Mouse (Mus musculus) Muller cell, postnatal 12 days (primary cell): ENCODE measurements around the gene Coq4.

Experiments
- DNase-seq: peaks from one replicate; pipeline ENCODE4 v3.0.0-alpha.2; 2015; ENCODE audit errors: inconsistent ontology term

Coq4 gene

DNA sequence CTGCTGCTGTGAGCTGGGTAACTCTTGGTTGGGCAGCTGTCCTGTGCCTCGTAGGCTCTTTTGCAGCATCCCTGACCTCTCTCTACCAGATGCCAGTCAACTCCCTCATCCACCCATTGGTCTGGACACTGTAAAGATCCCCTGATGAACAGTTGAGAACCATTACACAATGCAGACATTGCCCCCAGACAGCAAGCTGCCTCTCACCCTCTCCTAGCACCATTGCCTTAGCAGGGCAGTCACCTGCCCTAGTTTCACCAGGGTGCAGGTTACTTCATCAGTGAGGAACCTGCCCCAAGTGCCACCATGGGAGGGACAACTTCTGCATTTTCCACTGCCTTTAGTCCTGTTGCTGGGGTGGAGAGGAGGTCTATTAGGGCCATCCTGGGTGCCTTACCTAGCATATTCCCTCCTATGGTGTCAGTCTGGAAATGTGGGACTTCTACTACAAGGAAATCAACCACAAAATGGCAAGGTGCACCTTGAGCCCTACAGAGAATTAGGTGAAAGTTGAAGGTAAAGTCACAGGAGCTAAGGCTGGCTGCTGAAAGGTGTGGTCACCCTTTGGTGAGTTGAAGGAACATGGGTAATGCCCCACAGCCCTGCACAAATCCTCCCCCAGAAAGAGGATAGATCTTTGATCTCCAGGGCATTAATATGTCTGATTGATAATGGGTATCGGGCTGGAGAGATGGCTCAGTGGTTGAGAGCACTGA lies 5.6 kb downstream of the Coq4 start:
- no peak for DNase-seq

DNA sequence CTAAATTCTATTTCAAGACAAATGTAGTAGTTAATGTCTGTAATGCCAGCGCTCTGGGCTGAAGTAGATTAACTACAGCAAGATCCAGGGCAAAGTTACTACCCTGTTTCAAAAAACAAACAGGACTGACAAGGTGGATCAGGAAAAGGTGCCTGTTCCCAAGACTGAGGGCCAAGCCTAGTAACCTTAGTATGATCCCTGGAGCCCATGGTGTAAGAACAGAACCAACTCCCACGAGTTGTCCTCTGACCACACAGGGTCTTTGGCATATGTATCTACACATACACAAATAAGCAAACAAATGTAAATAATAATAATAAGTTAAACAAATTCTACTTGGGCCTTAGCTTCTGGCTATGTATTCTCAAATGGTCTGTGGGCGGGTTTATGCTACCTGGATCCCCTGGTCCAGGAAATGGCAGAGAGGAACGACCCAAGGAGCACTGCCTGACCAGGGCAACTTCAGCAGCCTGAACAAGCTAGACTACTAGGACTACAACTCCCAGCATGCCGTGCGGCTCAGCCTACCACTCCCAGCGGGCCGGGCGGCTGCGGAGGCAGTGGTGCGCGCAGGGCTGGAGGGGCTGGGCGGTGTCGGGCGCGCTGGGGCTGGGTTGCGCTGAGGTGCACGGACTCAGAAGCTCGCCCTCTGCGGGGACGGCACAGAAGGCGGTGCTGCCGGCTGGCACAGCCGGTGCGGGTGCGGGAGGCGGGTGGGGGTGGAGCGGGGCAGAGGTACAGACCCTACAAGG lies 15.0 kb downstream of the Coq4 start, which contains the start of gene Slc27a4:
TSS of gene Slc27a4 (plus strand) at position 560 of the 752 bp plus-strand sequence.
- DNase-seq: peak; percentile 93

DNA sequence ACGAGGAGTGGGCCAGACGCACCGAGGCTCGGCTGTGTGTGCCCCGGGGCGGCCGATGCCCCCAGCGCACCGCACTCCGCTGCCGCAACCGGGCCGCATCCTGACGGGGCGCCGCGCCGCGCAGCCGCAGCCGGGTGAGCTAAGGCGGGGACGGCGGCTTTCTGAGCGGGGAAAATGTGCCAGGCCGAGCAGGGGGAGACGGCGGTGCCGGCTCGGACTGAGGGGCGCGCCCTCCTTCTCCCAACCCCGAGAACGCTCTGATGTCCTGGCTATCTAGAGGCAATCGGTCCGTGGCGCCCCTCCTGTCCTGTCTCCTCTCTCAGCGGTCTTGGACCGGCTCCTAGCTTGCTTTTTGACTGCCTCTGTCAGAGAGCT lies 15.5 kb downstream of the Coq4 start:
- DNase-seq: no peak

DNA sequence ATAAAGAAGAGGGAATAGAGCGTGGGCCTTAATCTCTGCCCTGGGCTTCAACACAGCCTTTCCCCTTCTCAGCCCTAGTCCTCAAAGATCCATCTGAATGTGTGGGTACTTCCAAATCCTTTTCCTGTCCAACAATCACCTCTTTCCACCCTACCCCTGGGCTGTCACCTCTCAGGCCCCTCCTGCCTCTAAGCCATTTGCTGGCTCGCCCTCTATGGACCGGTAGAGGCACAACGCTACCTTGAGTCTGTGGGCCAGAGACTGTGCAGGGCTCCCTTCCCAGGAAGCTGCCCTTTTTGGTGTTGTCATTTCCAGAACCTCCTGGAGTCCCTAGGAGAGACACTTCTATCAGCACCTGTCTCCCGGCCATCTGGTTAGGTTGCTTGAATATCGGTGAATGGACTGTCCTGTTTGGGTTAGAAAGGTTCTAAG lies 16.1 kb downstream of the Coq4 start:
- peak; percentile 23 for DNase-seq

DNA sequence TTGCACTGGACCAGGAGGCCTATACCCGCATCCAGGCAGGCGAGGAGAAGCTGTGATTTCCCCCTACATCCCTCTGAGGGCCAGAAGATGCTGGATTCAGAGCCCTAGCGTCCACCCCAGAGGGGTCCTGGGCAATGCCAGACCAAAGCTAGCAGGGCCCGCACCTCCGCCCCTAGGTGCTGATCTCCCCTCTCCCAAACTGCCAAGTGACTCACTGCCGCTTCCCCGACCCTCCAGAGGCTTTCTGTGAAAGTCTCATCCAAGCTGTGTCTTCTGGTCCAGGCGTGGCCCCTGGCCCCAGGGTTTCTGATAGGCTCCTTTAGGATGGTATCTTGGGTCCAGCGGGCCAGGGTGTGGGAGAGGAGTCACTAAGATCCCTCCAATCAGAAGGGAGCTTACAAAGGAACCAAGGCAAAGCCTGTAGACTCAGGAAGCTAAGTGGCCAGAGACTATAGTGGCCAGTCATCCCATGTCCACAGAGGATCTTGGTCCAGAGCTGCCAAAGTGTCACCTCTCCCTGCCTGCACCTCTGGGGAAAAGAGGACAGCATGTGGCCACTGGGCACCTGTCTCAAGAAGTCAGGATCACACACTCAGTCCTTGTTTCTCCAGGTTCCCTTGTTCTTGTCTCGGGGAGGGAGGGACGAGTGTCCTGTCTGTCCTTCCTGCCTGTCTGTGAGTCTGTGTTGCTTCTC lies 28.5 kb downstream of the Coq4 start:
- DNase-seq: no peak

GRCm38 (mm10) chr2:29817426-29818232 lies 30.3 kb downstream of the Coq4 start:
- DNase-seq: peak; percentile 89

- DNase-seq: no peak
Measured at GRCm38 (mm10) chr2:29819363-29819762, 32.1 kb downstream of the Coq4 start.

GRCm38 (mm10) chr2:29820025-29820817 lies 32.9 kb downstream of the Coq4 start, which contains the start of gene Urm1:
Gene Urm1 (plus strand): TSS chr2:29820075.
- DNase-seq: peak; percentile 81

DNA sequence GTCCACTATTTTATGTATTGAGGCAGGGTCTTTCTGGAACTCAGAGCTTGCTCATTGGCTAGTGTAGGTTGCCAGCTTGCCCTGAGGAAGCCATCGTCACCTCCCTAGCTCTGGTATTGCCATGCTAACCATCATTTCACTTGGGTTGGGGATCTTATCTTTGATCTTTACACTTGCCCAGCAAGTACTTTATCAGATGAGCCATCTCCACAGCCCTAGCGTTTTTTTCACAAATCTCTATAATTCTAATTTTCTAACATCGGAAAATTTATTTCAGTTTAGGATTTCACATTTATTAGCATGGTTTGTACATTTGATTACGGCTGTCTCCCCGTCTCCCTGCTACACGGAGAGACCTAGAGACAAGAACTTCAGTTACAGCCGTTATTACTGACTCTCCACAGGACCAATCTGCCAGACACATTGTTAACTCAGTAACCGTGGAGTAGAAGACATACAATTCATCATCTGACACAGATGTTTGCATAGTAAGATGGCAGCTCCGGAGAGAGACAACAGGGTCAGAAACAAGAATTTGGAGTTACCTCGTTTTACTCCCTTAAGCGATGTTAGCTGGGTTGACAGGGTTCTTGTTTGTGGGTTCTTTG lies 39.1 kb downstream of the Coq4 start:
- DNase-seq: no peak

- peak; percentile 96 for DNase-seq
Measured at GRCm38 (mm10) chr2:29826926-29827708, 39.8 kb downstream of the Coq4 start.

DNA sequence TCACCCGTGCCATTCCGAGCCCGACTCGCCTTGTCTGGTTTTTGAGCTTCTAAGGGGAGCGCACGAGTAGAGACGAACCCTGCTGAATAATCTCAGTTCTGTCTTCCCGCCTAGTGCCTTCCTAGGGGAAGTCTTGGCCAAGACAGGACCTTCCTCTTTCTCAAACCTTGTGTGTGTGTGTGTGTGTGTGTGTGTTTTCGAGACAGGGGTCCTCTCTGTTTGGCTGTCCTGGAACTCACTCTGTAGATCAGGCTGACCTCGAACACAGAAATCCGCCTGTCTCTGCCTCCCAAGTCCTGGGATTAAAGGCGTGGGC lies 40.4 kb downstream of the Coq4 start:
- DNase-seq: no peak

- DNase-seq: no peak
Measured at GRCm38 (mm10) chr2:29831106-29831505, 43.8 kb downstream of the Coq4 start.

DNA sequence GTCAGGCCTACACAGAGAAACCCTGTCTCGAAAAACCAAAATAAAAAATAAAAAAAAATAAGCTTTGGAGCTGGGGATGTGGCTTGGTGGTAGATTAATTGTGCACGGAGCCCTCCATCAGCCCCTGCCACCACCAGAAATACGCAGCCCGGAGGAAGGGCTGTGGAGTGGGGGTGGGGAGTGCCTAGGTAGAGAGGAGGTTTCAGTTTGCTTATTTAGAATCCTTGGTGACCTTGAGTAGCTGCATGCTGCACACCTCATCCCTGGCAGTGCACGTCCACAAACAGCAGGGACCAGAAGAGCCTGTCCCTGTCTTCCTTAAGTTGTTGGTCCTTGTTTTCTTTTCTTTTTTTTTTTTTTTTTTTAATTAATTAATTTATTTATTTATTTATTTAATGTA lies 46.5 kb downstream of the Coq4 start:
- DNase-seq: no peak

DNA sequence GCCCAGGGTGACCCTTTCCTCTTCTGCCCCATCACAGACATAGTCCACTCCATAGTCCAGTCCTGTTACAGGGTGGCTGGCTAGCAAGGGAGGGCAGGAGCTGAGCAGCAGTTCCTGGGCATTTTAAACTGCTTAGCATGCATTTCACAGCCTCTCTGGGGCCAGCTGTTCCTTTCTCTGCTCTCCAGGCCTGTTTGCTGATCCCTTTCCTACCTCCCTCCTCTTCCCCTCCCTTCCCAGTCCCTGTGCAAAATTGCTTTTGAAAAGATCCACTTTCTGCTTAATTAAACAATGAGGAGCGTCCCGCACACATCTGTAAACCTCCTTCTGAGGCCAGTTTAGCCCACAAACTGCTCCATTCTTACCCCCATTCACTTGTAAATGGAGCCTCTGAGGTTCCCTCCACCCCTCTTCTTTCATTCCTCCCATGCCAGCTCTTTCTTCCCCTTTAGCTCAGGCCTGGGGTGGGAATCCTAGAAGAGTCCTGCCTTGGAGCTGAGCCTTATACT lies 48.2 kb downstream of the Coq4 start:
- no peak for DNase-seq

- no peak for DNase-seq
Measured at GRCm38 (mm10) chr2:29839460-29839859, 52.2 kb downstream of the Coq4 start.

GRCm38 (mm10) chr2:29843231-29844105 lies 56.2 kb downstream of the Coq4 start:
- DNase-seq: no peak

DNA sequence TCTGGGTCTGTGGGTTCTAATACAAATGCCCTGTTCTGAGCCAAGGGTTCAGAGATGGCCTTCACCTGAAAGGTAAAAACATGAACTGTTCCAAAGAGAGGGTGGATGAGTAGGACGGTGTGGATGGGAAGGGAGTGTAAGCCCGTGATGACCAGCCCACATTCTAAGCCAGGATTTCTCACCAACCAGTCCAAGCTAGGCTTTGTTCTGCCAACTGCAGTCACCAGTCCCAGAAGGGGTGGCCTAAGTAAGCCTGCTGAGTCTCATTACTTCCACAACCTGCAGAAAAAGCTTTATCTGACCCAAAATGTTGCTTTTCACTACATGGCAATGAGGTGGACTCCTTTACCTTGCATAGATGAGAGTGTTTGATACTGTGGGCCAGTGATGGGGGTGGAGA lies 56.8 kb downstream of the Coq4 start:
- DNase-seq: no peak

- DNase-seq: no peak
Measured at GRCm38 (mm10) chr2:29844661-29845060, 57.4 kb downstream of the Coq4 start.

DNA sequence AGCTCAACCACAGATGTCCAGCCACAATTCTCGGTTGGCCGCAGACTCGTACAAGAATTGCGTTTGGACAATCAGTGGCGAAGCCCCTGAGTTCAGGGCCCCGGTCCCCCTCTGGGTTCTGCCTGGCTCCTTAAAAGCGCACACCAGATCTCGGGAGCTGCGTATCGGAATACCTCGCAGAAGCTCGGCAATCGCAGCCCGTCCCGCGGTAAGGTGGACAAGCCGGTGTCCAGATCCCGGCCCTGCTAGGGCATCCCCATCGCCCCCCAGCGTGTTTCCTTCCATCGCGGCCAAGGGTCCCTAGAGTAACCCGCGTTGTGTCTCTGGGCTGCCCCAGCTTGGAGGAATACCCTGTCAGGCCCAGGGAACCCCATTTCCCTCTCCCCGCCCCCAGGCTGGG lies 58.3 kb downstream of the Coq4 start:
- no peak for DNase-seq
